Mouse (Mus musculus): ENCODE results near the gene Mpp3. TPM values are rescaled to one million over a fixed set of nuclear protein-coding genes. Genes with fewer than 3 reads are reported as not detected.
A peak's percentile ranks its signal among the peaks of the same experiment; 100 is the strongest.

Mpp3 gene
- polyA plus RNA-seq, 1 experiment from 2014 or later = 62.7 TPM

- Histone ChIP-seq H3K9me3 (ENCODE audit: control insufficient read depth, low read length) (no peaks in the 10 kb centered on the region), H3K4me3 (ENCODE audit: low read length) (no peak overlapping the region), H3K4me2 (ENCODE audit: low read length) (no peak overlapping the region), H3K36me3 (ENCODE audit: control insufficient read depth, insufficient read depth, low read length) (no peaks in the 10 kb centered on the region; the same call in 1 of the 2 replicates), H3K4me1 (ENCODE audit: control insufficient read depth, insufficient read depth, low read depth, low read length) (no peaks in the 10 kb centered on the region), H3K9ac (ENCODE audit: low read depth, low read length) (no peak overlapping the region), H3K27me3 (replicated peaks; ENCODE audit: control insufficient read depth, insufficient read depth, low read length) (peaks cover 2% of the 10 kb centered on the region), H3K27ac (ENCODE audit: low read depth, low read length) (no peak overlapping the region)
- WGBS = 57% methylated on average over 3 of the region's 3 CpGs
- ATAC-seq = no peak
These were observed 56.9 kb downstream of the Mpp3 start for GRCm38 (mm10) chr11:101971410-101971809.

GRCm38 (mm10) chr11:101969835-101970234, 58.4 kb downstream of the Mpp3 start:
- Histone ChIP-seq H3K4me3 (ENCODE audit: low read length) (no peak overlapping the region), H3K9ac (ENCODE audit: low read depth, low read length) (no peak overlapping the region), H3K36me3 (ENCODE audit: control insufficient read depth, insufficient read depth, low read length) (no peaks in the 10 kb centered on the region; the same call in 1 of the 2 replicates), H3K27me3 (replicated peaks; ENCODE audit: control insufficient read depth, insufficient read depth, low read length) (peaks cover 15% of the 10 kb centered on the region), H3K4me1 (ENCODE audit: control insufficient read depth, insufficient read depth, low read depth, low read length) (no peaks in the 10 kb centered on the region; the same call in 1 of the 2 replicates), H3K27ac (ENCODE audit: low read depth, low read length) (no peak overlapping the region), H3K9me3 (ENCODE audit: control insufficient read depth, low read length) (no peaks in the 10 kb centered on the region), H3K4me2 (ENCODE audit: low read length) (no peak overlapping the region)
- 83% methylated on average over 13 of the region's 13 CpGs for WGBS
- ATAC-seq = no peak

- peaks cover 3% of the 10 kb centered on the region; the same call in 1 of the 2 replicates for H3K4me1 ChIP-seq (ENCODE audit: control insufficient read depth, insufficient read depth, low read depth, low read length)
- no peak overlapping the region for H3K9ac ChIP-seq (ENCODE audit: low read depth, low read length)
- H3K27ac ChIP-seq (ENCODE audit: low read depth, low read length) = no peak overlapping the region
- no peaks in the 10 kb centered on the region for H3K9me3 ChIP-seq (ENCODE audit: control insufficient read depth, low read length)
- H3K4me2 ChIP-seq (ENCODE audit: low read length) = no peak overlapping the region
- H3K36me3 ChIP-seq (ENCODE audit: control insufficient read depth, insufficient read depth, low read length) = no peaks in the 10 kb centered on the region
- H3K4me3 ChIP-seq (ENCODE audit: low read length) = no peak overlapping the region
- ATAC-seq = peak; percentile 59
- peaks cover 21% of the 10 kb centered on the region for H3K27me3 ChIP-seq (replicated peaks; ENCODE audit: control insufficient read depth, insufficient read depth, low read length)
- 0% methylated on average over 5 of the region's 5 CpGs for WGBS
These were observed 59.5 kb downstream of the Mpp3 start for GRCm38 (mm10) chr11:101968791-101969190.

GRCm38 (mm10) chr11:101968311-101968710, 60.0 kb downstream of the Mpp3 start:
- no peak overlapping the region for H3K27ac ChIP-seq (ENCODE audit: low read depth, low read length)
- peaks cover 24% of the 10 kb centered on the region for H3K27me3 ChIP-seq (replicated peaks; ENCODE audit: control insufficient read depth, insufficient read depth, low read length)
- no peak overlapping the region for H3K4me2 ChIP-seq (ENCODE audit: low read length)
- ATAC-seq = 0 out of 2 replicates have a peak, but pooled peaks have one; percentile 7
- H3K36me3 ChIP-seq (ENCODE audit: control insufficient read depth, insufficient read depth, low read length) = no peaks in the 10 kb centered on the region
- H3K9ac ChIP-seq (ENCODE audit: low read depth, low read length) = no peak overlapping the region
- peaks cover 7% of the 10 kb centered on the region for H3K4me1 ChIP-seq (ENCODE audit: control insufficient read depth, insufficient read depth, low read depth, low read length)
- no peaks in the 10 kb centered on the region for H3K9me3 ChIP-seq (ENCODE audit: control insufficient read depth, low read length)
- no peak overlapping the region for H3K4me3 ChIP-seq (ENCODE audit: low read length)
- WGBS = 6% methylated on average over 7 of the region's 7 CpGs

GRCm38 (mm10) chr11:101966965-101967614, 61.2 kb downstream of the Mpp3 start, which contains the start of gene Sost:
Gene Sost (minus strand): TSS chr11:101967015.
- Histone ChIP-seq H3K4me1 (ENCODE audit: control insufficient read depth, insufficient read depth, low read depth, low read length) (peaks cover 11% of the 10 kb centered on the region), H3K9ac (ENCODE audit: low read depth, low read length) (no peak within 1 kb of the TSS), H3K9me3 (ENCODE audit: control insufficient read depth, low read length) (no peaks in the 10 kb centered on the region), H3K27ac (ENCODE audit: low read depth, low read length) (no peak within 1 kb of the TSS), H3K36me3 (ENCODE audit: control insufficient read depth, insufficient read depth, low read length) (no peaks in the 10 kb centered on the region), H3K4me3 (ENCODE audit: low read length) (no peak within 1 kb of the TSS), H3K27me3 (replicated peaks; ENCODE audit: control insufficient read depth, insufficient read depth, low read length) (peaks cover 26% of the 10 kb centered on the region), H3K4me2 (ENCODE audit: low read length) (no peak within 1 kb of the TSS)
- 27% methylated on average over 10 of the region's 10 CpGs for WGBS
- ATAC-seq = no peak

DNA sequence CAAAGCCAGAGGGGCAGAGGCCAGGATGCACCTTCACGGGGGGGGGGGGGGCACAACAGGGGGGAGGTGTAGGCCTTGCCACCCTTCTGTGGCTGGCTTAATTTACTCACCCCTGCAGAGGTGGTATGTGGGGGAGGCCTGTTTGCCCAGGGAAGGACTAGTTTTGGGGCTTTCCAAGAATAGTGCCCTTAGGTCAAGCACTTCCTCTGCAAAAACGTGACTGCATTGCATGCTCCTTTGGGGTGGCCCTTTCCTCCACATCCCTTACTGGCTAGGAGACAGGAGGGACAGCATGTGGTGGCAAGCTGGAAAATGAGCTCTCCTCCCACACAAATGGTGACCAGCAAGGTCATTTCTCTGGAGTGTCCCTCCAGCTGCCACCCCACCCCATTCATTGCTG, 62.7 kb downstream of the Mpp3 start:
- Histone ChIP-seq H3K36me3 (ENCODE audit: control insufficient read depth, insufficient read depth, low read length) (no peaks in the 10 kb centered on the region), H3K4me2 (ENCODE audit: low read length) (no peak overlapping the region), H3K4me3 (ENCODE audit: low read length) (no peak overlapping the region), H3K27me3 (replicated peaks; ENCODE audit: control insufficient read depth, insufficient read depth, low read length) (peaks cover 40% of the 10 kb centered on the region), H3K9me3 (ENCODE audit: control insufficient read depth, low read length) (no peaks in the 10 kb centered on the region), H3K27ac (ENCODE audit: low read depth, low read length) (no peak overlapping the region), H3K4me1 (ENCODE audit: control insufficient read depth, insufficient read depth, low read depth, low read length) (peaks cover 11% of the 10 kb centered on the region), H3K9ac (ENCODE audit: low read depth, low read length) (no peak overlapping the region)
- WGBS = 7% methylated on average over 2 of the region's 2 CpGs
- ATAC-seq = no peak

- H3K36me3 ChIP-seq (ENCODE audit: control insufficient read depth, insufficient read depth, low read length) = no peaks in the 10 kb centered on the region
- ATAC-seq = no peak
- WGBS = 13% methylated on average over 8 of the region's 8 CpGs
- H3K4me2 ChIP-seq (ENCODE audit: low read length) = peak overlapping the region; percentile 92
- peaks cover 11% of the 10 kb centered on the region for H3K4me1 ChIP-seq (ENCODE audit: control insufficient read depth, insufficient read depth, low read depth, low read length)
- H3K27me3 ChIP-seq (replicated peaks; ENCODE audit: control insufficient read depth, insufficient read depth, low read length) = peaks cover 40% of the 10 kb centered on the region
- no peak overlapping the region; the same call in 1 of the 2 replicates for H3K9ac ChIP-seq (ENCODE audit: low read depth, low read length)
- no peak overlapping the region for H3K27ac ChIP-seq (ENCODE audit: low read depth, low read length)
- no peaks in the 10 kb centered on the region for H3K9me3 ChIP-seq (ENCODE audit: control insufficient read depth, low read length)
- no peak overlapping the region for H3K4me3 ChIP-seq (ENCODE audit: low read length)
These were observed 63.6 kb downstream of the Mpp3 start for GRCm38 (mm10) chr11:101964647-101965046.

DNA sequence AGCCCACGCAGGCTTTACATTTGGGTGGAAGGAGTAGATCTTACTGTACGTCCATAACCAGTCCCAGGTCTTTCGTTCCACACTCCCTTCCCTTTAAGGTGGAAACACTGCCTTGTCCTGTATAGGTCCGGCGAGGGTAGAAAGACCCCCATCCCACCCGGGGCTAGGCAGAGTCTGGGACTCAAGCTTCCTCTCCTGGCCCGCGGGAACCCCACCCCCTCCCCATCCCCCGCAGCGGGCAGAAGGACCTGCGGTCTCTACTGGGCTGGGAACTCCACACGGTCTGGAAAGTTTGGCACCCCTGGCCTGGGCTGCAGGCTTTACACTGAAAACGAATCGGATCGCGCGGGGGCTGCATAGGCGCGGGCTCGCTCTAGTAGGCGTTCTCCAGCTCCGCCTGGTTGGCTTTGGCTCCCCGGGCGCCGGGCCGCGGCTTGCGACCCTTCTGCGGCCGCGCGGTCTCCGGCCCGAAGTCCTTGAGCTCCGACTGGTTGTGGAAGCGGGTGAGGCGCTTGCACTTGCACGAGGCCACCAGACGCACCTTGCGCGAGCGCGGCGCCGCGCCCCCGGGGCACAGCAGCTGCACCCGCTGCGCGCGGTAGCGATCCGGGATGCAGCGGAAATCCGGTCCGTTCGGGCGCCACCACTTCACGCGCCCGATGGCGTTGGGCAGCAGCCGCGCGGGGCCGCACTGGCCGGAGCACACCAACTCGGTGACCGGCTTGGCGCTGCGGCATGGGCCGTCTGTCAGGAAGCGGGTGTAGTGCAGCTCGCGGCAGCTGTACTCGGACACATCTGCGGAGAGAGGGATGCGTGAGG, 64.6 kb downstream of the Mpp3 start:
- WGBS = under 1% methylated on average over 71 of the region's 78 CpGs
- Histone ChIP-seq H3K4me3 (ENCODE audit: low read length) (peak overlapping the region; percentile 64), H3K27me3 (replicated peaks; ENCODE audit: control insufficient read depth, insufficient read depth, low read length) (peaks cover 40% of the 10 kb centered on the region), H3K9ac (ENCODE audit: low read depth, low read length) (peak overlapping the region; percentile 79), H3K9me3 (ENCODE audit: control insufficient read depth, low read length) (no peaks in the 10 kb centered on the region), H3K36me3 (ENCODE audit: control insufficient read depth, insufficient read depth, low read length) (no peaks in the 10 kb centered on the region), H3K27ac (ENCODE audit: low read depth, low read length) (no peak overlapping the region), H3K4me1 (ENCODE audit: control insufficient read depth, insufficient read depth, low read depth, low read length) (peaks cover 11% of the 10 kb centered on the region), H3K4me2 (ENCODE audit: low read length) (peak overlapping the region; percentile 92)
- ATAC-seq = peak; percentile 68

DNA sequence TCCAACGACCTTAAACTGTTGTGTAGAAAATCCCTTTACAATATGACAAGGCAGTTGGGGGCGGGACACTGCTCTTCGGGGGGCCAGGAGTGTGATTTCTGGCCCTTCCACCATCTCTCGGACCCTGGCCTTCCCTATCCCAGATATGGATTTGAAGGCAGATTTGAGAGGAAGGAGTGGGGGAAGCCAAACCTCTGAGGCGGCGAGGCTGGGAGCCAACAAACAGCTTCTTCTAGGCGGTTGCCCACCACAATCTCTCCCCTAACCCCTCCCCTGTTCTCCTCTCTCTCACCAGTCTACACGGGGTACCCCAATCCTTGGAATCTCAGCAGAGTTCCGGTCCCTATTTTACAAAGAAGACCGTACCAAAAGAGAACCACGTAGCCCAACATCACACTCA, 65.2 kb downstream of the Mpp3 start:
- Histone ChIP-seq H3K9ac (ENCODE audit: low read depth, low read length) (no peak overlapping the region), H3K4me1 (ENCODE audit: control insufficient read depth, insufficient read depth, low read depth, low read length) (peaks cover 11% of the 10 kb centered on the region), H3K4me2 (ENCODE audit: low read length) (peak overlapping the region; percentile 92), H3K4me3 (ENCODE audit: low read length) (peak overlapping the region; percentile 64; the same call in 1 of the 2 replicates), H3K27ac (ENCODE audit: low read depth, low read length) (no peak overlapping the region), H3K36me3 (ENCODE audit: control insufficient read depth, insufficient read depth, low read length) (no peaks in the 10 kb centered on the region), H3K9me3 (ENCODE audit: control insufficient read depth, low read length) (no peaks in the 10 kb centered on the region), H3K27me3 (replicated peaks; ENCODE audit: control insufficient read depth, insufficient read depth, low read length) (peaks cover 40% of the 10 kb centered on the region)
- WGBS = 3% methylated on average over 11 of the region's 11 CpGs
- ATAC-seq = no peak
